Mouse (Mus musculus) C3H10T1/2 (cell line): ENCODE measurements around the gene Bco1. TPM values are rescaled to one million over a fixed set of nuclear protein-coding genes. Genes with fewer than 3 reads are reported as not detected.

Experiments
- polyA plus RNA-seq, 2 experiments: library from polyadenylated mRNA; unstranded; fragments of >200 nt; fragmentation: generic; extraction: Trizol; gene quantifications; one replicate each; pipeline ENCODE4 v1.2.1; 2012; ENCODE audit warnings: missing spikeins in 2 of 2

Bco1 gene
- under 1 TPM in 1 of 2 experiments, not detected in 1; 0.02 TPM for polyA plus RNA-seq

GRCm38 (mm10) chr8:117095647-117096046, at the start of gene Bco1:
Gene Bco1 (plus strand): TSS chr8:117095854.

GRCm38 (mm10) chr8:117082399-117082872, 13.2 kb upstream of the Bco1 start, which contains the start of gene Pkd1l2:
Gene Pkd1l2 (minus strand): TSS chr8:117082449.

GRCm38 (mm10) chr8:117158135-117158761, 62.6 kb downstream of the Bco1 start, which contains the start of gene Gan:
Gene Gan (plus strand): TSS chr8:117158135.

Other genes starting within 250 kb of the Bco1 start
- gene Cmc2, start 174.4 kb upstream of the Bco1 start, polyA plus RNA-seq: 100 to 1,000 TPM in 1 of 2 experiments, 10 to 100 TPM in 1; 54.3 to 110 TPM
- gene Cenpn, start 174.1 kb upstream of the Bco1 start, polyA plus RNA-seq: 10 to 100 TPM in 1 of 2 experiments, 1 to 10 TPM in 1; 8.5 to 21.1 TPM
- 1 to 10 TPM; 1.8 to 7.3 TPM for gene Atmin, start 152.5 kb upstream of the Bco1 start, polyA plus RNA-seq
- gene 1700030J22Rik, start 116.9 kb upstream of the Bco1 start, polyA plus RNA-seq: 1 to 10 TPM in 1 of 2 experiments, under 1 TPM in 1; 0.33 to 1.3 TPM
- 10 to 100 TPM; 30.1 to 37.3 TPM for gene Gcsh, start 102.3 kb upstream of the Bco1 start, polyA plus RNA-seq
- under 1 TPM in 1 of 2 experiments, not detected in 1; 0.02 TPM for gene Pkd1l2, start 13.4 kb upstream of the Bco1 start, polyA plus RNA-seq
- 1 to 10 TPM in 1 of 2 experiments, under 1 TPM in 1; 0.37 to 2.1 TPM for gene Gan, start 62.3 kb downstream of the Bco1 start, polyA plus RNA-seq
- gene Cmip, start 161.2 kb downstream of the Bco1 start, polyA plus RNA-seq: 10 to 100 TPM in 1 of 2 experiments, 1 to 10 TPM in 1; 6.3 to 23.8 TPM